Mouse (Mus musculus) lung, adult 2 months (tissue): ENCODE results near the gene Pck2.

ENCODE experiments used
- CTCF ChIP-seq: fragments of 200-500 bp; IDR thresholded peaks from 2 replicates; pipeline ENCODE4 v1.5.1; 2011; ENCODE audit warnings: mild to moderate bottlenecking, low read length, control low read depth; ENCODE audit not compliant: insufficient read depth
- POLR2A ChIP-seq: fragments of 200-500 bp; IDR thresholded peaks from 2 replicates; pipeline ENCODE4 v1.6.1; 2011; ENCODE audit warnings: low read depth, mild to moderate bottlenecking, control low read depth, low read length, borderline replicate concordance; ENCODE audit errors: extremely low read depth

DNA sequence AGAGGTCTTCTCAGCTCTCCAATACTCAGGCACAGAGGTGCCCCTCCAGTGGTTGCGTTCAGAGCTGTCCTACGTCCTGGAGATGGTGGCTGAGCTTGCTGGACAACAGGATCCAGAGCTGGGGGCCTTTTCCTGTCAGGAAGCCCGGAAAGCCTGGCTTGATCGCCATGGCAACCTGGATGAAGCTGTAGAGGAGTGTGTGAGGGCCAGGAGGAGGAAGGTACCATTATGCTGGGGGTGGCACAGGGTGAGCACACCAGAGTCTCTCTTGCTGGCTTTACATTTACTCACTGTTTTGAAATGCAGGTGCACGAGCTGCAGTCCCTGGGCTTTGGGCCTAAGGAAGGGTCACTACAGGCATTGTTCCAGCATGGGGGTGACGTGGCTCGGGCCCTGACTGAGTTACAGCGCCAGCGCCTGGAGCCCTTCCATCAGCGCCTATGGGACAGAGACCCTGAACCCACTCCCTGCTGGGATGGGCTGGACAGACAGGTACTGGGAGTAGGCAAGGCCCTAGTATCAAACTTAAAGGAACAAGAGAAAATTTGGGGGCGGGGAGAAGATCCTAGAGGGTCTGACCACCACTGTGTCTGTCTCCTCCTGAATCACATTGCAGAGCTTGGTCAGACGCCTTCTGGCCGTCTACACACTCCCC is 56.1 kb downstream of the Pck2 start:
- TF ChIP-seq POLR2A (no peak), CTCF (no peak)
